Mouse (Mus musculus): ENCODE results near the gene Rpa1. TPM values are rescaled to one million over a fixed set of nuclear protein-coding genes. Genes with fewer than 3 reads are reported as not detected.
A peak's percentile ranks its signal among the peaks of the same experiment; 100 is the strongest.

Rpa1 gene
- polyA plus RNA-seq, 2 experiments = 79.9 to 92.7 TPM

DNA sequence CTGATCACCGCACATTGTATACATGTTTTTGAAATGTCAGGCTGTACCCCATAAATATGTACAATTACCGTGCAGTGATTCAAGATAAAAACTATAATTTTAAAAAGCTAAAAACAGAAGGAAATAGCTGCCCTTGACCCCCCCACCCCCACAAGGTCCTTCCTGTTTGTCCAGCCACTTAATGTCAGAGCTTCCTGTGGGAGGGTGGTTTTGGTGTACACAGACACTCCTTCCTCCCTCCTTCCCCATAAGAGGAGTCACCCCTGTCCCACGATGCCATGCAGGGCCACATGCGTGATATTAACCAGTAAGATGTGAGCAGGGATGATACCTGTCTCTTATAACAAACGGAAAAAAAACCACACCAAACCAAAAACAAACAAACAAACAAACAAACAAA lies 92.8 kb downstream of the Rpa1 start:
- no peak for TF ChIP-seq POLR2A (IDR thresholded peaks at IDR 0.05; ENCODE audit: borderline replicate concordance, extremely low read depth, insufficient read depth, insufficient read length)
- no peak overlapping the region for H3K4me3 ChIP-seq (replicated peaks; ENCODE audit: low read length)
- DNase-seq (ENCODE audit: low spot score) (no peak), ATAC-seq (ENCODE audit: low FRiP score, low read depth) (no peak)
- no peak overlapping the region for H3K9ac ChIP-seq (ENCODE audit: low read depth, low read length, severe bottlenecking)
- WGBS = 84% methylated on average over 5 of the region's 5 CpGs
- H3K9me3 ChIP-seq (ENCODE audit: control insufficient read depth, low read length) = no peaks in the 10 kb centered on the region
- H3K27ac ChIP-seq (replicated peaks; ENCODE audit: low read depth, low read length) = no peak overlapping the region
- no peaks in the 10 kb centered on the region for H3K36me3 ChIP-seq (ENCODE audit: control insufficient read depth, insufficient read depth, low read length)
- no peak overlapping the region for H3K4me2 ChIP-seq (replicated peaks; ENCODE audit: low read depth, low read length, severe bottlenecking)
- 0 out of 2 replicates have a peak, but pooled peaks cover 3% of the 10 kb centered on the region for H3K4me1 ChIP-seq (ENCODE audit: control insufficient read depth, insufficient read depth, low read length)
- no peaks in the 10 kb centered on the region for H3K27me3 ChIP-seq (ENCODE audit: control insufficient read depth, insufficient read depth, low read length)

GRCm38 (mm10) chr11:75254252-75254912 lies 93.7 kb downstream of the Rpa1 start:
- ATAC-seq (ENCODE audit: low FRiP score, low read depth) = no peak

GRCm38 (mm10) chr11:75251557-75252070 lies 96.5 kb downstream of the Rpa1 start:
- Histone ChIP-seq H3K9me3 (ENCODE audit: control insufficient read depth, low read length) (no peaks in the 10 kb centered on the region), H3K4me1 (ENCODE audit: control insufficient read depth, insufficient read depth, low read length) (0 out of 2 replicates have a peak, but pooled peaks cover 5% of the 10 kb centered on the region), H3K27ac (replicated peaks; ENCODE audit: low read depth, low read length) (no peak overlapping the region), H3K27me3 (ENCODE audit: control insufficient read depth, insufficient read depth, low read length) (no peaks in the 10 kb centered on the region), H3K36me3 (ENCODE audit: control insufficient read depth, insufficient read depth, low read length) (no peaks in the 10 kb centered on the region), H3K4me3 (replicated peaks; ENCODE audit: low read length) (no peak overlapping the region), H3K4me2 (replicated peaks; ENCODE audit: low read depth, low read length, severe bottlenecking) (no peak overlapping the region), H3K9ac (ENCODE audit: low read depth, low read length, severe bottlenecking) (no peak overlapping the region)
- 57% methylated on average over 7 of the region's 7 CpGs for WGBS
- no peak for TF ChIP-seq POLR2A (IDR thresholded peaks at IDR 0.05; ENCODE audit: borderline replicate concordance, extremely low read depth, insufficient read depth, insufficient read length)
- no peak for ATAC-seq (ENCODE audit: low FRiP score, low read depth)
- no peak for DNase-seq (ENCODE audit: low spot score)

More at GRCm38 (mm10) chr11:75254252-75254912, 93.7 kb downstream of the Rpa1 start:
- 57% methylated on average over 13 of the region's 13 CpGs for WGBS
- Histone ChIP-seq H3K27me3 (ENCODE audit: control insufficient read depth, insufficient read depth, low read length) (no peaks in the 10 kb centered on the region), H3K9me3 (ENCODE audit: control insufficient read depth, low read length) (no peaks in the 10 kb centered on the region), H3K9ac (ENCODE audit: low read depth, low read length, severe bottlenecking) (no peak overlapping the region), H3K36me3 (ENCODE audit: control insufficient read depth, insufficient read depth, low read length) (no peaks in the 10 kb centered on the region), H3K4me3 (replicated peaks; ENCODE audit: low read length) (no peak overlapping the region), H3K27ac (replicated peaks; ENCODE audit: low read depth, low read length) (no peak overlapping the region), H3K4me2 (replicated peaks; ENCODE audit: low read depth, low read length, severe bottlenecking) (no peak overlapping the region), H3K4me1 (ENCODE audit: control insufficient read depth, insufficient read depth, low read length) (0 out of 2 replicates have a peak, but pooled peaks cover 3% of the 10 kb centered on the region)
- peak; percentile 8 for DNase-seq (ENCODE audit: low spot score)
- no peak for TF ChIP-seq POLR2A (IDR thresholded peaks at IDR 0.05; ENCODE audit: borderline replicate concordance, extremely low read depth, insufficient read depth, insufficient read length)

- no peak overlapping the region for H3K4me3 ChIP-seq (replicated peaks; ENCODE audit: low read length)
- WGBS = 83% methylated on average over 4 of the region's 4 CpGs
- TF ChIP-seq POLR2A (IDR thresholded peaks at IDR 0.05; ENCODE audit: borderline replicate concordance, extremely low read depth, insufficient read depth, insufficient read length) = no peak
- H3K36me3 ChIP-seq (ENCODE audit: control insufficient read depth, insufficient read depth, low read length) = no peaks in the 10 kb centered on the region
- H3K9me3 ChIP-seq (ENCODE audit: control insufficient read depth, low read length) = no peaks in the 10 kb centered on the region
- no peak overlapping the region for H3K9ac ChIP-seq (ENCODE audit: low read depth, low read length, severe bottlenecking)
- no peak for DNase-seq (ENCODE audit: low spot score)
- 0 out of 2 replicates have a peak, but pooled peaks cover 7% of the 10 kb centered on the region for H3K4me1 ChIP-seq (ENCODE audit: control insufficient read depth, insufficient read depth, low read length)
- no peak overlapping the region for H3K27ac ChIP-seq (replicated peaks; ENCODE audit: low read depth, low read length)
- no peaks in the 10 kb centered on the region for H3K27me3 ChIP-seq (ENCODE audit: control insufficient read depth, insufficient read depth, low read length)
- H3K4me2 ChIP-seq (replicated peaks; ENCODE audit: low read depth, low read length, severe bottlenecking) = no peak overlapping the region
- ATAC-seq (ENCODE audit: low FRiP score, low read depth) = no peak
Observed at GRCm38 (mm10) chr11:75251006-75251512, 97.1 kb downstream of the Rpa1 start.

- Histone ChIP-seq H3K4me3 (replicated peaks; ENCODE audit: low read length) (no peak overlapping the region), H3K4me1 (ENCODE audit: control insufficient read depth, insufficient read depth, low read length) (peaks cover 14% of the 10 kb centered on the region), H3K27me3 (ENCODE audit: control insufficient read depth, insufficient read depth, low read length) (no peaks in the 10 kb centered on the region), H3K9ac (ENCODE audit: low read depth, low read length, severe bottlenecking) (no peak overlapping the region), H3K4me2 (replicated peaks; ENCODE audit: low read depth, low read length, severe bottlenecking) (no peak overlapping the region), H3K27ac (replicated peaks; ENCODE audit: low read depth, low read length) (no peak overlapping the region), H3K36me3 (ENCODE audit: control insufficient read depth, insufficient read depth, low read length) (no peaks in the 10 kb centered on the region), H3K9me3 (ENCODE audit: control insufficient read depth, low read length) (no peaks in the 10 kb centered on the region)
- no peak for DNase-seq (ENCODE audit: low spot score)
- 81% methylated on average over 9 of the region's 9 CpGs for WGBS
- no peak for ATAC-seq (ENCODE audit: low FRiP score, low read depth)
- no peak for TF ChIP-seq POLR2A (IDR thresholded peaks at IDR 0.05; ENCODE audit: borderline replicate concordance, extremely low read depth, insufficient read depth, insufficient read length)
Observed at GRCm38 (mm10) chr11:75249588-75249987, 98.5 kb downstream of the Rpa1 start.

Small RNA genes lying within 50 kb of the gene (microRNA-seq; reads per million reads assigned to microRNA genes)
- not detected for gene Gm47300

Other genes starting within 250 kb of the Rpa1 start
- 90.8 and 125 TPM in 2 replicates for gene Hic1, start 178.8 kb downstream of the Rpa1 start, polyA plus RNA-seq (2012; rRNA removed)
- 21.4 and 24.6 TPM in 2 replicates for gene Hic1, start 178.8 kb downstream of the Rpa1 start, polyA plus RNA-seq (2014; fragmentation: Nextera tagmentation; extraction: Ambion mirVana)
- gene Ovca2, start 169.5 kb downstream of the Rpa1 start, polyA plus RNA-seq (2012; rRNA removed) = 22.5 and 25.0 TPM in 2 replicates
- gene Ovca2, start 169.5 kb downstream of the Rpa1 start, polyA plus RNA-seq (2014; fragmentation: Nextera tagmentation; extraction: Ambion mirVana) = 29.8 and 30.3 TPM in 2 replicates
- 30.0 and 46.6 TPM in 2 replicates for gene Dph1, start 157.1 kb downstream of the Rpa1 start, polyA plus RNA-seq (2012; rRNA removed)
- gene Dph1, start 157.1 kb downstream of the Rpa1 start, polyA plus RNA-seq (2014; fragmentation: Nextera tagmentation; extraction: Ambion mirVana) = 23.1 and 25.5 TPM in 2 replicates
- 3.4 and 3.9 TPM in 2 replicates for gene Rtn4rl1, start 154.5 kb downstream of the Rpa1 start, polyA plus RNA-seq (2012; rRNA removed)
- 4.4 and 5.3 TPM in 2 replicates for gene Rtn4rl1, start 154.5 kb downstream of the Rpa1 start, polyA plus RNA-seq (2014; fragmentation: Nextera tagmentation; extraction: Ambion mirVana)
- 7.2 and 7.9 TPM in 2 replicates for gene Smyd4, start 109 bp upstream of the Rpa1 start, polyA plus RNA-seq (2012; rRNA removed)
- gene Smyd4, start 109 bp upstream of the Rpa1 start, polyA plus RNA-seq (2014; fragmentation: Nextera tagmentation; extraction: Ambion mirVana) = 11.6 and 12.9 TPM in 2 replicates
- gene Serpinf1, start 74.4 kb upstream of the Rpa1 start, polyA plus RNA-seq (2012; rRNA removed) = 160 and 176 TPM in 2 replicates
- 267 and 276 TPM in 2 replicates for gene Serpinf1, start 74.4 kb upstream of the Rpa1 start, polyA plus RNA-seq (2014; fragmentation: Nextera tagmentation; extraction: Ambion mirVana)
- gene Serpinf2, start 91.3 kb upstream of the Rpa1 start, polyA plus RNA-seq (2012; rRNA removed) = 0.53 and 0.59 TPM in 2 replicates
- not detected in 2 replicates for gene Serpinf2, start 91.3 kb upstream of the Rpa1 start, polyA plus RNA-seq (2014; fragmentation: Nextera tagmentation; extraction: Ambion mirVana)
- gene Wdr81, start 106.4 kb upstream of the Rpa1 start, polyA plus RNA-seq (2012; rRNA removed) = 9.0 and 10.4 TPM in 2 replicates
- 6.6 and 6.8 TPM in 2 replicates for gene Wdr81, start 106.4 kb upstream of the Rpa1 start, polyA plus RNA-seq (2014; fragmentation: Nextera tagmentation; extraction: Ambion mirVana)
- gene Tlcd2, start 113.4 kb upstream of the Rpa1 start, polyA plus RNA-seq (2012; rRNA removed) = 15.0 and 15.5 TPM in 2 replicates
- 19.5 and 25.2 TPM in 2 replicates for gene Tlcd2, start 113.4 kb upstream of the Rpa1 start, polyA plus RNA-seq (2014; fragmentation: Nextera tagmentation; extraction: Ambion mirVana)
- gene Prpf8, start 138.5 kb upstream of the Rpa1 start, polyA plus RNA-seq (2012; rRNA removed) = 123 and 136 TPM in 2 replicates
- gene Prpf8, start 138.5 kb upstream of the Rpa1 start, polyA plus RNA-seq (2014; fragmentation: Nextera tagmentation; extraction: Ambion mirVana) = 85.9 and 92.5 TPM in 2 replicates
- 0.98 and 0.99 TPM in 2 replicates for gene Rilp, start 161.8 kb upstream of the Rpa1 start, polyA plus RNA-seq (2012; rRNA removed)
- 0.36 and 0.58 TPM in 2 replicates for gene Rilp, start 161.8 kb upstream of the Rpa1 start, polyA plus RNA-seq (2014; fragmentation: Nextera tagmentation; extraction: Ambion mirVana)
- gene Scarf1, start 165.2 kb upstream of the Rpa1 start, polyA plus RNA-seq (2012; rRNA removed) = 8.5 and 11.2 TPM in 2 replicates
- gene Scarf1, start 165.2 kb upstream of the Rpa1 start, polyA plus RNA-seq (2014; fragmentation: Nextera tagmentation; extraction: Ambion mirVana) = 5.4 and 6.0 TPM in 2 replicates
- 5.8 and 6.8 TPM in 2 replicates for gene Slc43a2, start 183.4 kb upstream of the Rpa1 start, polyA plus RNA-seq (2012; rRNA removed)
- 3.5 and 3.8 TPM in 2 replicates for gene Slc43a2, start 183.4 kb upstream of the Rpa1 start, polyA plus RNA-seq (2014; fragmentation: Nextera tagmentation; extraction: Ambion mirVana)
- 75.7 and 80.3 TPM in 2 replicates for gene Pitpna, start 239.8 kb upstream of the Rpa1 start, polyA plus RNA-seq (2012; rRNA removed)
- gene Pitpna, start 239.8 kb upstream of the Rpa1 start, polyA plus RNA-seq (2014; fragmentation: Nextera tagmentation; extraction: Ambion mirVana) = 78.6 and 80.4 TPM in 2 replicates